In genomic region chr15:37045456-37045855, GRCm38 (mm10) we compare ENCODE assay signal across 9 mouse cellular contexts. TPM values are rescaled to one million over a fixed set of nuclear protein-coding genes. Genes with fewer than 3 reads are reported as not detected.
DNase-seq lines count a peak whose midpoint lies in the region; ATAC-seq lines count a peak whose summit lies in the region.
"Had no signal": no experiment of that assay in that cellular context is flagged by ENCODE, and none has a peak within 500 bp of the region (broad histone marks: within the 10 kb centered on the region; RNA-seq: fewer than 3 reads in every experiment).

No protein-coding gene starts in this region.

- peak; percentile 61 for ATAC-seq in CD4-positive, CD25-positive, alpha-beta regulatory T cell, adult 4 months
- peak; percentile 38; the same call in 1 of the 2 replicates for ATAC-seq in hindbrain, embryonic 12.5 days (ENCODE audit: low FRiP score)
- ATAC-seq in neural tube, embryonic 14.5 days (ENCODE audit: low read depth) = peak; percentile 48; the same call in 1 of the 2 replicates
- no peak for ATAC-seq in heart, embryonic 12.5 days (ENCODE audit: insufficient number of reproducible peaks, low FRiP score)

- H3K36me3 ChIP-seq in hindbrain, embryonic 12.5 days = no peaks in the 10 kb centered on the region
- no peaks in the 10 kb centered on the region for H3K36me3 ChIP-seq in neural tube, embryonic 14.5 days (ENCODE audit: control insufficient read depth, insufficient read depth, low read length)
- no peaks in the 10 kb centered on the region for H3K36me3 ChIP-seq in heart, embryonic 12.5 days
- H3K36me3 ChIP-seq: embryonic facial prominence, embryonic 15.5 days had no signal

- H3K27me3 ChIP-seq in hindbrain, embryonic 12.5 days = no peaks in the 10 kb centered on the region
- no peaks in the 10 kb centered on the region for H3K27me3 ChIP-seq in neural tube, embryonic 14.5 days (ENCODE audit: control insufficient read depth, insufficient read depth, low read length)
- no peaks in the 10 kb centered on the region for H3K27me3 ChIP-seq in heart, embryonic 12.5 days (replicated peaks)
- H3K27me3 ChIP-seq: embryonic facial prominence, embryonic 15.5 days had no signal

- H3K27ac ChIP-seq in hindbrain, embryonic 12.5 days = no peak overlapping the region
- no peak overlapping the region for H3K27ac ChIP-seq in neural tube, embryonic 14.5 days (ENCODE audit: low read depth, low read length)
- no peak overlapping the region for H3K27ac ChIP-seq in heart, embryonic 12.5 days (ENCODE audit: poor library complexity, severe bottlenecking)
- H3K27ac ChIP-seq: embryonic facial prominence, embryonic 15.5 days had no signal

- WGBS in hindbrain, embryonic 12.5 days = 74% methylated on average over 12 of the region's 12 CpGs
- 73% methylated on average over 12 of the region's 12 CpGs for WGBS in neural tube, embryonic 14.5 days
- WGBS in heart, embryonic 12.5 days = 79% methylated on average over 12 of the region's 12 CpGs

- no peaks in the 10 kb centered on the region for H3K9me3 ChIP-seq in hindbrain, embryonic 12.5 days (replicated peaks)
- no peaks in the 10 kb centered on the region for H3K9me3 ChIP-seq in neural tube, embryonic 14.5 days (ENCODE audit: control insufficient read depth, low read length)
- no peaks in the 10 kb centered on the region for H3K9me3 ChIP-seq in heart, embryonic 12.5 days (replicated peaks)
- H3K9me3 ChIP-seq: embryonic facial prominence, embryonic 15.5 days had no signal

- H3K4me2 ChIP-seq in hindbrain, embryonic 12.5 days (replicated peaks) = no peak overlapping the region
- no peak overlapping the region for H3K4me2 ChIP-seq in neural tube, embryonic 14.5 days (ENCODE audit: low read depth, low read length)
- no peak overlapping the region for H3K4me2 ChIP-seq in heart, embryonic 12.5 days
- H3K4me2 ChIP-seq: embryonic facial prominence, embryonic 15.5 days had no signal

- H3K9ac ChIP-seq in hindbrain, embryonic 12.5 days = no peak overlapping the region
- no peak overlapping the region for H3K9ac ChIP-seq in neural tube, embryonic 14.5 days (replicated peaks; ENCODE audit: low read depth, low read length)
- H3K9ac ChIP-seq in heart, embryonic 12.5 days = no peak overlapping the region
- H3K9ac ChIP-seq: embryonic facial prominence, embryonic 15.5 days had no signal

- no peak overlapping the region for H3K4me3 ChIP-seq in hindbrain, embryonic 12.5 days
- H3K4me3 ChIP-seq in neural tube, embryonic 14.5 days (ENCODE audit: low read depth, low read length) = no peak overlapping the region
- no peak overlapping the region for H3K4me3 ChIP-seq in heart, embryonic 12.5 days
- H3K4me3 ChIP-seq: embryonic facial prominence, embryonic 15.5 days had no signal

- peak; percentile 26 for DNase-seq in embryo, embryonic 11 days
- no peak for DNase-seq in embryo, embryonic 9.5 days (ENCODE audit: extremely low spot score)
- no peak for DNase-seq in c-Kit-positive CD71-positive TER-119-positive erythroid progenitor cells, embryonic 14.5 days (ENCODE audit: low spot score)
- no peak for DNase-seq in adrenal gland, adult (ENCODE audit: inconsistent age in 2 of 2, low spot score in 1 of 2)

- H3K4me1 ChIP-seq in hindbrain, embryonic 12.5 days = peaks cover 6% of the 10 kb centered on the region; the same call in 1 of the 2 replicates
- no peaks in the 10 kb centered on the region for H3K4me1 ChIP-seq in neural tube, embryonic 14.5 days (ENCODE audit: control insufficient read depth, insufficient read depth, low read length)
- H3K4me1 ChIP-seq in heart, embryonic 12.5 days (replicated peaks) = peaks cover 7% of the 10 kb centered on the region; the same call in 1 of the 2 replicates
- H3K4me1 ChIP-seq: embryonic facial prominence, embryonic 15.5 days had no signal

RNA-seq across cellular contexts. Expression of gene Zfp706, which starts 37.9 kb away (rescaled TPM):
- 100 to 1,000 TPM; 420 to 436 TPM for polyA plus RNA-seq in CD4-positive, CD25-positive, alpha-beta regulatory T cell, adult 4 months (2017; shearing (Covaris generic))
- 417 and 440 TPM in 2 replicates for polyA plus RNA-seq in hindbrain, embryonic 12.5 days (2016; fragmentation: Nextera tagmentation; extraction: Ambion mirVana)
- 437 and 463 TPM in 2 replicates for polyA plus RNA-seq in neural tube, embryonic 14.5 days (2014; fragmentation: Nextera tagmentation; extraction: Ambion mirVana)
- polyA plus RNA-seq in heart, embryonic 12.5 days (2016; fragmentation: Nextera tagmentation; extraction: Ambion mirVana) = 459 and 491 TPM in 2 replicates
